Mouse (Mus musculus) stomach, embryonic 16.5 days (tissue): ENCODE data around the gene Zfp385c. TPM values are rescaled to one million over a fixed set of nuclear protein-coding genes. Genes with fewer than 3 reads are reported as not detected.
"Not testable (repeated sequence)": the region's sequence is repeated elsewhere in the genome, so short reads cannot be mapped to it uniquely, and the experiment has no call there.

ENCODE experiments used
- ATAC-seq: fragments of 200-750 bp; cut with Nextera tagmentation; 2 replicates; pipeline ENCODE4 v1.8.0; 2017; ENCODE audit warnings: moderate number of reproducible peaks, moderate TSS enrichment; ENCODE audit not compliant: insufficient read depth, low FRiP score
- H3K27ac ChIP-seq: fragments of 300-500 bp; sonication (generic); 2 replicates; pipeline ENCODE4 v1.5.1; 2014; ENCODE audit warnings: low read length
- H3K27me3 ChIP-seq: fragments of 300-500 bp; sonication (generic); 2 replicates; pipeline ENCODE4 v1.6.1; 2014; ENCODE audit warnings: low read length, control low read depth, mixed read lengths; ENCODE audit not compliant: control insufficient read depth, insufficient read depth
- H3K36me3 ChIP-seq: fragments of 300-500 bp; sonication (generic); 2 replicates; pipeline ENCODE4 v1.6.1; 2014; ENCODE audit warnings: low read length; ENCODE audit not compliant: control insufficient read depth, insufficient read depth
- H3K4me1 ChIP-seq: fragments of 300-500 bp; sonication (generic); 2 replicates; pipeline ENCODE4 v1.6.1; 2014; ENCODE audit warnings: low read length, control low read depth, mixed read lengths; ENCODE audit not compliant: control insufficient read depth, insufficient read depth
- H3K4me2 ChIP-seq: fragments of 300-500 bp; sonication (generic); 2 replicates; pipeline ENCODE4 v1.6.1; 2014; ENCODE audit warnings: low read depth, low read length, mixed read lengths
- H3K4me3 ChIP-seq: fragments of 300-500 bp; sonication (generic); replicated peaks from 2 replicates; pipeline ENCODE4 v1.5.1; 2014; ENCODE audit warnings: mild to moderate bottlenecking, low read length
- H3K9ac ChIP-seq: fragments of 300-500 bp; sonication (generic); 2 replicates; pipeline ENCODE4 v1.6.1; 2014; ENCODE audit warnings: low read length
- H3K9me3 ChIP-seq: fragments of 300-500 bp; sonication (generic); replicated peaks from 2 replicates; pipeline ENCODE4 v1.6.1; 2016; ENCODE audit warnings: low read length, control low read depth; ENCODE audit not compliant: control insufficient read depth
- WGBS: fragments of 180-500 bp; shearing (Covaris S2); extraction: QIAGEN DNeasy Blood & Tissue Kit; methylation state at CpG from one replicate; pipeline ENCODE4 v1.1.7; 2014; 5-methylcytosine and 5-hydroxymethylcytosine counted together
- polyA plus RNA-seq: library from polyadenylated mRNA; unstranded; fragments of >200 nt; fragmentation: Nextera tagmentation; extraction: Ambion mirVana; gene quantifications from 2 replicates; pipeline ENCODE4 v1.2.1, GENCODE M21; 2015

The Zfp385c gene
- polyA plus RNA-seq, 1 experiment from 2014 or later, result 0.27 TPM

DNA sequence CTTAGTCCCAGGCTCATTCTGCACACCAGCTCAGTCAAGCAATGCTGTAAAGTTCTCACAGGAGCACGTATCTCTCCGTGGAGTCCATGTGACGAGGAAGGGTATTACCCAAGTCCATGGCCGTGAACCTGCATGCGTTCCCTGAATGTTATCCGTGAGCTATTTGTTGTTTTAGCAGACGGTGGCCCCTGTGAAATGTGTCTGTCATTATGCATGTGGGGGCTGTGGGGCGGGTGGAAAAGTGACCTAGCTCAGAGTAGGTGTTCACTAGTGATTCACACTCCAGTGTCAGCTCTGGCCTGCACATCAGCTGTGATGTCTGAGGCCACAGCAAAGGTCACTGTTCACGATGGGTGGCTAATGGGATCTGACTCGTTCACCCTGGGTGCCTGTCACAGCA lies 32.4 kb downstream of the Zfp385c start:
- Histone ChIP-seq H3K4me2 (no peak overlapping the region), H3K36me3 (no peaks in the 10 kb centered on the region), H3K27me3 (no peaks in the 10 kb centered on the region), H3K9ac (no peak overlapping the region), H3K9me3 (no peaks in the 10 kb centered on the region), H3K27ac (no peak overlapping the region), H3K4me1 (no peaks in the 10 kb centered on the region), H3K4me3 (no peak overlapping the region)
- 66% methylated on average over 10 of the region's 10 CpGs for WGBS
- ATAC-seq, result no peak

DNA sequence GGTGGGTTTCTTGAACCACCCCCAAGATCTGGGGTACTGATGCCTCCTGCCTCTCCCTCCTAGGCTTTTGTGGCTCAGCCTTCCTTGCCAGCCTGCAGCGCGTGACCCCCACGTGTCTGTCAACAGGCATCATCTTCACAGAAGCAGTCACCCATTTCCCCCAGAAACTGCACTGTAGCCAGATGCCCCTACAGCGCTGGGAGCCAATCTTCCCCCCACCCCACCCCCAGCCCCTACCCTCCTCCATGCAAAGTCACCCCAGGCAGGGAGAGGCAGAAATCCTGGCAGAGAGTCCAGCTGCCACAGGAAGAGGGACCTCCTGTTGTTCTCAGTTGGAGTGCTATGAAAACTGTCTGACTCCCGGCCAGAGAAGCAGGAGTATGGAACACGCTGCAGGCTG lies 35.8 kb downstream of the Zfp385c start:
- H3K4me3 ChIP-seq, result no peak overlapping the region
- WGBS, result 11% methylated on average over 6 of the region's 6 CpGs
- no peaks in the 10 kb centered on the region for H3K36me3 ChIP-seq
- no peaks in the 10 kb centered on the region for H3K27me3 ChIP-seq
- no peaks in the 10 kb centered on the region for H3K4me1 ChIP-seq
- no peak for ATAC-seq
- no peaks in the 10 kb centered on the region for H3K9me3 ChIP-seq
- H3K9ac ChIP-seq, result peak overlapping the region; percentile 2; the same call in 1 of the 2 replicates
- no peak overlapping the region for H3K4me2 ChIP-seq
- no peak overlapping the region for H3K27ac ChIP-seq

DNA sequence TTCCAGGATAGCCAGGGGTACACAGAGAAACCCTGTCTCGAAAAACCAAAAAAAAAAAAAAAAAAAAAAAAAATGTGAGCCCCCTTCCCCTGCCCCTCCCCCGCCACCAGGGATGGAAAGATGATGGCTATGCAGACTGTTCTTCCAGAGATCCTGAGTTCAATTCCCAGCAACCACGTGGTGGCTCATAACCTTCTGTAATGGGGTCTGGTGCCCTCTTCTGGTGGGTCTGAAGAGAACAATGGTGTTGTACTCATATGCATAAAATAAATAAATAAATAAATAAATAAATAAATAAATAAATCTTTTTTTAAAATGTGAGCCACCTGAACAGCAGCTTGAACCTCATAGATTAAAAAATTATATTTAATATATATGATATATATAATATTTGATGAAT lies 36.7 kb downstream of the Zfp385c start:
- H3K4me1 ChIP-seq, H3K9me3 ChIP-seq, H3K4me3 ChIP-seq, H3K36me3 ChIP-seq, H3K27ac ChIP-seq, H3K4me2 ChIP-seq, H3K9ac ChIP-seq, ATAC-seq, H3K27me3 ChIP-seq: not testable (repeated sequence)
- 60% methylated on average over 2 of the region's 3 CpGs for WGBS

DNA sequence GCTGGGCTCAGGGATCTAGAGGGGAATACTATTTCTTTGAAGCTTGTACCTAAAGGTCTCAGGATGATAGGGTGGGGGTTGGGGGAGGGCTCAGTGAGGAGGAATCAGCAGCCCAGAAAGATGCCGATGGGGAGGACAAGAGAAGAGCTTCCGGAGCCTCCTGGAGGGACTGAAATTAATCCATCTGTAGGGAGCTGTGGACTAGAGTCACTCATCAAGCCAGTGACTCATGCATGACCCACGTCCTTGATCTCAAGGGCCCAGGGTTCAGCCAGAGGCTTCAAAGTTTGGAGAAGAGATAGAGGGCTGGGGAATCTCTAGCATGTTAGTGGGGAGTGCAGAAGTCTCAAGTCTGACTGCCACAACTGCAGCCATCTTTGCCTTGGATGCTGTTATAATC lies 40.5 kb downstream of the Zfp385c start:
- Histone ChIP-seq H3K4me1 (no peaks in the 10 kb centered on the region), H3K36me3 (no peaks in the 10 kb centered on the region), H3K4me3 (no peak overlapping the region), H3K27me3 (peaks cover 17% of the 10 kb centered on the region; the same call in 1 of the 2 replicates), H3K27ac (no peak overlapping the region), H3K4me2 (no peak overlapping the region), H3K9ac (no peak overlapping the region), H3K9me3 (no peaks in the 10 kb centered on the region)
- no peak for ATAC-seq
- 18% methylated on average over 3 of the region's 3 CpGs for WGBS

DNA sequence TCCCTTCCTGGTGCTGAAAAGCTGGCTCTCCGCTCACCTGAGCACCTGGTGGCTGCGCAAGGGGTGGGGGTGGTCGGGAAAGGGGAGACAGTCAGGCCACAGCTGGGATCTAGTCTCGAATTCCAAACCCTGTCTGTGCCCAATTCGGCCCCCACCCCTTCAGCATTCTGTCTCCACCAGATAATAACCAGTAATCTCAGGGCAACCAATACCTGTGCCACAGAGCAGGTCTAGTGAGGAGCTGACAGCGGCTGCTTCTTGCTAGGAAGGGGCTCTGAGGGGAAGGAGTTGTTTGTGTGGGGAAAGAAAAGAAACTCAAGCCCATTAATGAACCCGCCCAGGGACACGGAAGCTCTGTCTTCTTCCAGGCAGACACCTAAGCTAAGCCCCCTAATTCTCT lies 41.0 kb downstream of the Zfp385c start:
- H3K9me3 ChIP-seq, result no peaks in the 10 kb centered on the region

DNA sequence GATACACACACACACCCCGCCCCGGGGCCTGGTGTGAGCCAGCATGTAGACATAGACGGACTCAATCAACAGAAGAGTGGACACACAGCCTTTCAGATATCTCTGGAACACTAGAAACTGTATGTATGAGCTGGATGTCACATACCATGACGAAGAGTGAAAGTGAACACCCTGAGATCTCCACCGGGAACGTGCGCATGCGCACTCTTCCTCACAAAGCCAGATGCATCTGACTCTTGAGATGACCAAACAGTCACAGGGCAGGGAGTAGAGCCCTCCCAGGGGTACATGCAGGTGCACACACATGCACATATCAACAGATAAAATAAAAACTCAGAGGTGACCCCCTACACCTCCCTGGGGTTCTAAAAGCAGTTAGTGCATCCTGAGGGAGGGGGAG lies 43.9 kb downstream of the Zfp385c start:
- peaks cover 17% of the 10 kb centered on the region; the same call in 1 of the 2 replicates for H3K27me3 ChIP-seq
- H3K4me1 ChIP-seq, result no peaks in the 10 kb centered on the region
- no peaks in the 10 kb centered on the region for H3K36me3 ChIP-seq
- H3K9me3 ChIP-seq, result no peaks in the 10 kb centered on the region
- no peak overlapping the region for H3K27ac ChIP-seq
- no peak for ATAC-seq
- no peak overlapping the region for H3K4me3 ChIP-seq
- no peak overlapping the region for H3K4me2 ChIP-seq
- no peak overlapping the region for H3K9ac ChIP-seq
- WGBS, result 82% methylated on average over 8 of the region's 8 CpGs

More for the DNA sequence above, 41.0 kb downstream of the Zfp385c start:
- Histone ChIP-seq H3K9ac (no peak overlapping the region), H3K4me1 (no peaks in the 10 kb centered on the region), H3K4me2 (no peak overlapping the region), H3K4me3 (no peak overlapping the region), H3K27me3 (peaks cover 17% of the 10 kb centered on the region; the same call in 1 of the 2 replicates), H3K27ac (no peak overlapping the region), H3K36me3 (no peaks in the 10 kb centered on the region)
- WGBS, result 13% methylated on average over 8 of the region's 8 CpGs
- ATAC-seq, result no peak

DNA sequence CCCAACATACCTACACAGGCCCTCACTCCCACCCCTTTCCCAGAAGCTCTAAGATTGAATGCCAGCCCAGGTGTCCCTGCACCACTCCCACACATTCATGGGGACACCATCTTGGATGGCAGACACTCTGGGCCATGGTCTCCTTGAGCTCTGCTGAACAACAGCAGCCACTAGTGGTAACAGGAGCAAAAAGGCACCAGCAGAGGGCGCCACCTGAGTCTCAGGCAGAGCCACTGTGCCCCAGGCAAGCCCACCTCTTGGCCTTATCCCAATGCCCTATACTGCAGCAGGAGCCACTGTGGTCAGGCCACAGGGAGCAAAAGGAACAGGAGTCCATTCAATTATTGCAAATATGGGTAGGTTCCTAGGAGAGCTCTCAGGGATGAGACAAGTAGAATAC lies 46.0 kb downstream of the Zfp385c start:
- WGBS, result 10% methylated on average over 1 of the region's 1 CpGs
- H3K27ac ChIP-seq, result no peak overlapping the region
- no peak overlapping the region for H3K9ac ChIP-seq
- H3K4me2 ChIP-seq, result no peak overlapping the region
- H3K27me3 ChIP-seq, result peaks cover 16% of the 10 kb centered on the region; the same call in 1 of the 2 replicates
- no peaks in the 10 kb centered on the region for H3K4me1 ChIP-seq
- H3K4me3 ChIP-seq, result no peak overlapping the region
- no peaks in the 10 kb centered on the region for H3K9me3 ChIP-seq
- no peaks in the 10 kb centered on the region for H3K36me3 ChIP-seq
- no peak for ATAC-seq

DNA sequence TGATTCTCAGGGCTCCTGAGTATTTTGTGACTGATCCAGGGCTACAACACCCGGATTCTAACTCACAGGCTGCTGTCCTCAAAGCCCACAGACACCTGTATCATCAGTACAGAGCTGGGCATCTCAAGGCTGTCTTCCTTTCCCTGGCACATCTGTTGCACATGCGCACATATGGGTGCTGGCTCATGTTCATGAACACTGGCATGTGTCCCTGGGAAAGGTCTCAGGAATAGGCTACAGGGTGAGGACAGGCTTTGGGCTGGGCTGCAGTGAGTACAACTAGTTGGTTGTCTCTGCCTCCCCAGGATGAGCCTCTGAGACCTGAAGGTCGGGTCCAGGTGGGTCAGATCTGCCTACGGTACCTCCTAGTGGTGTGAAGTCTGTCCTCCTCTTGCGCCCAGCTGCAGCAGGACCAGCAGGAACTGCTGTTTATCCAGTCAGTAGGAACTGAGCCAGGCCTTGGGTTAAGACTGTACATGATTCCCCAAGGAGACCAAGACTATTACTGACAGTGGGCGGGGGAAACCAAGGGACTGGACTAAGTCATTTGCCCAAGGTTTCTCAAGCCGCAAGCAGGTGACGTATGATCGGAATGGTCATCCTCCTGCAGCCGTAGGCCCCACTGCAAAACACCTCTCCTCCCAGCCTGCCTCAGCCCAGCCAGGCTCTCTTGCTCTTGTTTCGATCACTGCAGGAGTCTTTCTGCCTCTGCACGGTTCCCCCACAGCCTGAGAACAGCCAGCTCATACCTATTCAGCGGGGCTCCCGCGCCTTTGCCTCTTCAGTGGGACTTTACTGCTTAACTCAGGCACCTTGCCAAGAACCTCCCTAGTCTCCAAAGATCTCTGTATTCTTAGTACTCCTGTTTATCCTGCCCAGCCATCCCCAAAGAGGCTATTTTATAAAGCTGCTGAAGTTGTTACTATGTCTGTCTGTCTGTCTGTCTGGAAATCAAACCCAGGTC lies 48.4 kb downstream of the Zfp385c start:
- Histone ChIP-seq H3K9ac (no peak overlapping the region), H3K36me3 (no peaks in the 10 kb centered on the region), H3K4me2 (no peak overlapping the region), H3K9me3 (no peaks in the 10 kb centered on the region), H3K4me1 (peaks cover 4% of the 10 kb centered on the region; the same call in 1 of the 2 replicates), H3K27ac (no peak overlapping the region), H3K27me3 (peaks cover 18% of the 10 kb centered on the region), H3K4me3 (no peak overlapping the region)
- 65% methylated on average over 15 of the region's 15 CpGs for WGBS
- ATAC-seq, result no peak

DNA sequence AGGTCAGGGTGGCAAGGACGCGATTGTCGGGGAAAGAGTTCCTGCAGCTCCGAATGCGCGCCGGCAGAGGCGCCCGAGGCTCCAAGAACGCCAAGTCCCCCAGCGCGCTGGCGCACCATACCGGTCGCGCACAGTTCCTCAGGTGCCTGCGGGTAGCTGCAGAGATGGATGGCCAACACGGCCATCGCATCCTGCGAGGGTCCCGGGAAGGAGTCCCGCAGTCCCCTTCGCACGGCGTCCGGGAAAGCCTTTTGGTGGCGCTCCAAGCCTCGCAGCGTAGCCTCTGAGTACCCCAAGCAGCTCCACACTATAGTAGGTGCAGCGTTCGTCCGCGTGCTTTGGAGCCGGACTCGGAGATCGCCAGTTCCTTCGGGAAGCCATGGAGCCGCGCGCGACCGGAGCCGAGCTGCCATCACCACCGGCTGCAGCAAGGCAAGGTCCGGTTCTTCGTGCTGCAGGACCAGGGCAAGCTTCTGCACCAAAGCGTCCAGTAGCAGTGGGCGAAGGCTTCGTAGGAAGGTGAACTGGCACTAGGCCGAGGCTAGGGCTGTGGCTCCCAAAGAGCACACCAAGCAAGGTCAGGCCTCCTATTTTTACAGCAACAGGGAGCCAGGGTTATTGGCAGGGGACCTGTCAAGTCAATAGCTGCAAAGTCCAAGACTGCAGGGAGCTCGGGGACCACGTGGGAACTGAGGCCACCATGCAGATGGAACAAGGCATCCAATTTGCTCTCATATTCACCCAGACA lies 51.9 kb downstream of the Zfp385c start:
- peaks cover 4% of the 10 kb centered on the region; the same call in 1 of the 2 replicates for H3K4me1 ChIP-seq
- no peak overlapping the region for H3K27ac ChIP-seq
- peak overlapping the region; percentile 39 for H3K4me3 ChIP-seq
- H3K9me3 ChIP-seq, result no peaks in the 10 kb centered on the region
- peak; percentile 65; the same call in 1 of the 2 replicates for ATAC-seq
- H3K27me3 ChIP-seq, result peaks cover 18% of the 10 kb centered on the region
- whole genome bisulfite sequencing, result 9% methylated on average over 52 of the region's 52 CpGs
- no peaks in the 10 kb centered on the region for H3K36me3 ChIP-seq
- peak overlapping the region; percentile 24; the same call in 1 of the 2 replicates for H3K9ac ChIP-seq
- H3K4me2 ChIP-seq, result peak overlapping the region; percentile 69
